Mouse (Mus musculus) heart, adult 10 weeks (tissue): ENCODE results near the gene Bmp3. TPM values are rescaled to one million over a fixed set of nuclear protein-coding genes. Genes with fewer than 3 reads are reported as not detected.

Experiments
- polyA plus RNA-seq: library from polyadenylated mRNA; stranded (reverse); fragments of 350-450 nt; fragmentation: Illumina TruSeq; extraction: RNeasy Lipid Tissue Mini Kit (QIAGEN cat#74804); gene quantifications from one replicate; pipeline ENCODE4 v1.2.3, GENCODE M21; 2014; ENCODE audit warnings: low read depth, low replicate concordance

Gene Bmp3
- 0.50 TPM for polyA plus RNA-seq

GRCm38 (mm10) chr5:98854264-98854626, at the start of gene Bmp3:
Bmp3 (plus strand) TSS chr5:98854415.

Other genes starting within 250 kb of the Bmp3 start
- 0.31 TPM for gene Prkg2, start 182.9 kb downstream of the Bmp3 start, polyA plus RNA-seq